Mouse (Mus musculus): ENCODE results near the gene Mst1r. TPM values are rescaled to one million over a fixed set of nuclear protein-coding genes. Genes with fewer than 3 reads are reported as not detected.

Gene Mst1r
- total RNA-seq, 2 experiments from 2014 or later = 0.81 to 2.6 TPM

DNA sequence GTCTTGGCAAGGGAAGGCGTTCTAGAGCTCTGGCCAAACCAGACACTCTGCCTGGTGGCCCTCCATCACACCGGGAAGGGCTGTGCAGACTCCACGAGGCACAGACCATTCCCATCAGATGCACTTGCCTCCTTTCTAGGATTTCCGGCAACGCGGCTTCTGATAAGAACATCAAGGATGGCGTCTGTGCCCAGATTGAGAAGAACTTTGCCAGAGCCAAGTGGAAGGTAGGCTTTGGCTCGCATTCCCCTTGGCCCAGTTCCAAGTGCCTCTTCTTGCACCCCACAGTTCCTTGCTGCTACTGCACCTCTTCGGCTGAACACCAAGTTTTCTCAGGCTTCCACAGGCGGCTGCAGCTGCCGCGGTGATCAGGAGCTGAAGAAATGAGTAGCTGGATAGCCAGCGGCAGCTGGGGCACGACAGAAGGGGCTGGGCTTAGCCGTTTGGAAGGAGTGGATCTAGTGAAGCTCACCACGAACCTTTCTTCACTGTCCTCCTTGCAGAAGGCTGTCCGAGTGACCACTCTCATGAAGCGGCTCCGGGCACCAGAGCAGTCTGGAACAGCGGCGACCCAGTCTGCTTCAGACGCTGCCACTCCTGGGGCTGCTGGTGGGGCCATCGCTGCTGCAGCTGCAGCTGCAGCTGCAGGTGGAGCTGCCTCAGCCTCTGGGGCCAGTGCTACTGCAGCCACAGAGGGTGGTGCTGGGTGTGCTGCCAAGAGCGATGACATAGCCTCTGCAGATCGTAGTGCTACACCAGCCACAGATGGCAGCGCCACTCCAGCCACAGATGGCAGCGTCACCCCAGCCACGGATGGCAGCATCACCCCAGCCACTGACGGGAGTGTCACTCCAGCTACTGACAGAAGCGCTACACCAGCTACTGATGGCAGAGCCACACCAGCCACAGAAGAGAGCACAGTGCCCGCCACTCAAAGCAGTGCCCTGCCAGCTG is 40.8 kb downstream of the Mst1r start:
- no peak for DNase-seq (ENCODE audit: low spot score in 2 of 2)
- intact Hi-C loops (cut with DNase I) = no loop called here

DNA sequence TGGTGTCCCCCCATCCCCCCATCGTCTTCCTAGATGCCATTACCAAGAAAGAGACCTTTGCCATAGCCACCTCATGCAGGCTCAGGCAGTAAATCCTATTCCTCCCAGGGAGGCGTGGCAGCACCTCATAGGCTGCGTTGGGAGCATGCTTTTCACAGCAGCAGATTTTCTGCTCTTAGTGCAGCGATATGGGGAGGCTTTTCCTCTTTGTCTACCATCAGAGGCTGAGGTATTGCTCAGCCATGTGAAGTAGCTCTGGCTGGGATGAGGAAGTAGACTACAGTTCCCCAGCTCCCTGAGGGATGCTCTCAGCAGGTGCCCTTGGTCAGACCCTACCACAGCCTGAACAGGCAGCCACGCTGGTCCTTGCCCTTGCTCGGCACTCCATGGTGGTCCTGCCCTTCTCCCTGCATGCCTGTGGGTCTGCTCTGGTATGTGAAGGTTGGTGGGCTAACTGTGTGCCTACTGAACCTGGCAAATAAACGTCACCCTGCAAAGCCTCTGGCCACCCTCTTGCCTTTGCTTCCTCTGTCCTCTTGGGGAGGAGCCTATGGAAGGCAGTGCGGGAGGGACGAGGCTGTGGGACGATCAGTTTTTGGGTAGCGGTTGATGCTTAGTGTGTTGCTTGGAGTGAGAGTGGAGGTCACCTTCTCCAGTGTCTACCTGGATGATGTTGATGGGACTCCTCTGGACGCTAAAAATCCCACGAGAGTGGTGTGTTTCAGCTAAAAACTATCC is 42.7 kb downstream of the Mst1r start:
- intact Hi-C loops (cut with DNase I) = no loop called here
- DNase-seq (ENCODE audit: low spot score in 2 of 2) = no peak

DNA sequence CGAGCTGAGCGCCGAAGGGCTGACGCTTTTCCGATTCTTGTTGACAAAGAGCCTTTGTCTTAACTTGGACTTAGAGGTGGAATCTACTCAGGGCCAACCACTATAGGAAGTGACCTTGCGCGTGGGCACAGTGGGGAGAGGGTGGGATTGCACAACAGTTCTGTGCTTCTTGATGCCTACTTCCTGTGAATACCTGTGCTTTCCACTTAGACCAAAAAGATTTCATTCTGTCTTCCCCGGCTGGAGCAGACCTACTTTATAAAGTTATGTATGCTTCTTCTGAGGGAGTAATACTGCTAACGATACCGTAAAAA is 43.2 kb downstream of the Mst1r start, which contains the start of gene Traip:
TSS of gene Traip (plus strand) at position 215 of the 314 bp plus-strand sequence.
- intact Hi-C loops (cut with DNase I) = no loop called here
- no peak for DNase-seq (ENCODE audit: low spot score in 2 of 2)

DNA sequence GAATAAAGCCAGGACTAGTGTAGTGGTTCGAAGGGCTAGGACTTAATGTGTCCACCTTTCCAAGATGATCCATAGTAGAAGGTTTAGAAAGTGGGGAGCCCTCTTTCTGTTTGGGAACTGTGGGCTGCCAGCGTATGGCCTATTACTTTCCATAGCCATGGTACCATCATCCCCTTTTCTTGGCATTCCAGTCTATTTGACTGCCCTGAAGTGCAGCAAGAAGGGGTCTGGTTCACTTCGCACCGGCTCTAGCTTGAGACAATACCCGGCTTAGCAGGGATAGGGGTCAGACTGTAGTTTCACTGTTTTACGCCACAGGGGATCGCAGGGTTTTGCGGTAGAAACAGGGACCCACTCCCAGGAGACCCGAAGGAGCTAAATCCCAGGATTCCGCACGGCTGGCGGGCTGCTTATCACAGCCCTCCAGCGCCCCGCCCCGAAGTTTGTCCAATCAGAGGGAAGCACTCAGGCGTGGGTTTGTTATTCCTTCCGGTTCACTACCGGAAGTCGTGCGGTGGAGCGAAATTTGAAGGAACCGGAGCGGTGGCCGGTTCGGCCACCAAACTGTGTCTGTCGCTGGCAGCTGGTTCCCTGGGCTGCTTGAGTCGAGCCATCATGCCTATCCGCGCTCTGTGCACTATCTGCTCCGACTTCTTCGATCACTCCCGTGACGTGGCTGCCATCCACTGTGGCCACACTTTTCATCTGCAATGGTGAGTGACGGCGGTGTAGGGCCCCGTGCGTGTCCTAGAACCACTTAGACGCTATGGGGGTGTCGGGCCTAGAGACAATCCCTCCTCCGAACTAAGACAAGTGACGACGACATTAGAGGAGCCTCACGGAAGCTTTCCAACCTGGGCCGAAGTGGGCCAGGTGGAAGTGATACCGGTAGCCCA is 44.0 kb downstream of the Mst1r start:
- peak; percentile 88 to 90 for DNase-seq (ENCODE audit: low spot score in 2 of 2)
- intact Hi-C loops (cut with DNase I) = no loop called here

DNA sequence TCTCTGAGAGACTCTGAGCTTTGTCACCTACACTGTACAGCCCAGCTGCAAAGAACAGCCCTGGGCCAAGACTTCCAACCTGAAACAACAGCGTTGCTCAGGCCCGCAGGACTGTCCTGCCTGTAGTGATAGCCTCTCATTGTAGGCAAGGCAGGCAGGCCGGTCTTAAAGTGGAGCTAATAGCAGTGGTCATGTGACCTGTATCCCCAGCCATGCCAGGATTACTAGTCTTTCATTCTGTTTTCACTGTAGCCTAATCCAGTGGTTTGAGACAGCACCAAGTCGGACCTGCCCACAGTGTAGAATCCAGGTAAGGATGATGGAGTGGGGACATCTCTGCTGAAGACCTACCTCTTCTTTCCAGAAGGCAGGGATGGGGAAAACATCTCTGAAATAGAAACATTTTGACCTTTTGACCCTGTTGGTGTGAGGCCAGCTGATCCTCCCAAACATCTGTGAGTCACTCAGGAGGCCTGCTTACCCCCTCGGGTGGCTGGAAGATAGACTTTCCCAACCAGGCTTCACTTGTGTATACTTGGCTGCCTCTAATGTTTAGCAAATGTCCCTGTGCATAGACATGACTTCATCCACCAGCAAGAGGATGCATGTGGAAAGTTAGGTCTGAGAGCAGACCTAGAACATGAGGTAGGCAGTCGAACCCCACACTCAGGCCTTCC is 49.1 kb downstream of the Mst1r start:
- no peak for DNase-seq (ENCODE audit: low spot score in 2 of 2)
- intact Hi-C loops (cut with DNase I) = no loop called here

DNA sequence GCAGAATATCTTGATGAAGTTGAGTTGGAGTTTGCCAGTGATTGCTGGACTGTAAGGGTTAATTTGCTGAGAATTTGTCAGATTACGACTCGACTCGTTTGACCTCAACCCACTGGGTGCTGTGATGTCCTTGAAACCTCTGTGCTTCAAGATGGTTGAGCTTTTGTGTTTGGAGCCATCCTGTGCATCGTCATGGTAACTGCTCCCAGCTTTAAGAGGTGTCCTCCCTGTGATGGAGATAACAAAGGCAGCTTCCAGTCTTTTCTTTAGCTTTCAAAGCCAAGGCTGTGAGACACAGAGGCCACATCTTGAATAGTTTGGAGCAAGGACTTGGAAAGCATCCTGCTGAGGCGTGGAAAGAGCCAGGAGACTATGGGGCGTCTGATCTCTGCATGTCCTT is 50.5 kb downstream of the Mst1r start:
- no peak for DNase-seq (ENCODE audit: low spot score in 2 of 2)
- intact Hi-C loops (cut with DNase I) = no loop called here

DNA sequence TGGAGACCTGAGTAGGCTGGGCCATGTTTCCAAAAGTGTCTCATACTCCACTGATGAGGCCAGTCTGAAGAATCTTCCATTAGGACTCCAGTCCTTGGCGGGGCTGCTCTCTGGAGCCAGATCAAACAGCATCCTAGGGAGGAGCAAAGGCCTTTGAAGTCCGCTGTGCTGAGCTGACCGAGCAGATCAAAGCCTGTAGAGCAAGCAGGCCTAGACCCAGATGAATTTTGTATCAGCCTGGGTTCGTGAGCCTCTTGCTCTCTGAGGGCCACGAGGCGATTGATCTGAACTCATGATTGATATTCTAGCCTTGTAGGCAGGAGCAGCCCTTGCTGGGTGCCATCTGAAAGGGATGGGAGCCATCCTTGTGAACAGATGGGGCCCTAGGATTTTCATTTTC is 53.2 kb downstream of the Mst1r start:
- no peak for DNase-seq (ENCODE audit: low spot score in 2 of 2)
- intact Hi-C loops (cut with DNase I) = loop anchor here (5.0 kb wide), 2 partner anchors 92 to 107 kb away; partner anchors contain the start of gene Amigo3

DNA sequence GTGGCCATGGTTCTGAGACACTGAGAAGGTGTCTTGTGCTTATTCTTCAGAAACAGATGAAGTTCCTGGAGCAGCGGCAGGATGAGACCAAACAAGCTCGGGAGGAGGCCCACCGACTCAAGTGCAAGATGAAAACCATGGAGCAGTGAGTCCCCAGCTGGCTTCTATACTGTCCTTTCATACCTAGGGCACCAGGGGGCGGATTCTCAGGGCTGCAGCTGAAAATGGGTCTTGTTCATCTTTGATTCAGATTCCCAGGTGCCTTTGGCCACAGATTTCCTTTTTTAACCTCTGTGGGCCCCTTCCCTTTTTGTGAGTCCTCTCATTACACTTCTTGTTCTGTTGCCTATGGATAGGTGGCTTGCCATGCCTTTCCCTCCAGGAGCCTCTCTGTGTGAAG is 54.3 kb downstream of the Mst1r start:
- no peak for DNase-seq (ENCODE audit: low spot score in 2 of 2)
- intact Hi-C loops (cut with DNase I) = loop anchor here (5.0 kb wide), 2 partner anchors 91 to 106 kb away; partner anchors contain the start of gene Amigo3

DNA sequence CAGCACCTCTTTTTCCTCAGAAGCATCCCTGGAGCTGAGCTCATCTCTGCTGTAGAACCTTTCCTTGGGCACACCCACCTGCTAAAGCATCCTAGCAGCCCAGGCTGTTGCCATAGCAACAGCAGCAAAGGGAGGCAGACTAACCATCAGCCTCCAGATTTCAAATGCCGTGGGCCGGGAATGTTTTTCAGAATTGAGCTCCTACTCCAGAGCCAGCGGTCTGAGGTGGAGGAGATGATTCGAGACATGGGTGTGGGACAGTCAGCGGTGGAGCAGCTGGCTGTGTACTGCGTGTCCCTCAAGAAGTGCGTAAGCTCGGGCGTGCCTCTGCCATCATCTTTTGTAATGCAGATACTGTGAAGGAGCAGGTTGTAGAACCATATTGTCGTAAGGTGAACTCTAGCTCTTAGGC is 54.7 kb downstream of the Mst1r start:
- intact Hi-C loops (cut with DNase I) = loop anchor here (5.0 kb wide), 2 partner anchors 91 to 106 kb away; partner anchors contain the start of gene Amigo3

DNA sequence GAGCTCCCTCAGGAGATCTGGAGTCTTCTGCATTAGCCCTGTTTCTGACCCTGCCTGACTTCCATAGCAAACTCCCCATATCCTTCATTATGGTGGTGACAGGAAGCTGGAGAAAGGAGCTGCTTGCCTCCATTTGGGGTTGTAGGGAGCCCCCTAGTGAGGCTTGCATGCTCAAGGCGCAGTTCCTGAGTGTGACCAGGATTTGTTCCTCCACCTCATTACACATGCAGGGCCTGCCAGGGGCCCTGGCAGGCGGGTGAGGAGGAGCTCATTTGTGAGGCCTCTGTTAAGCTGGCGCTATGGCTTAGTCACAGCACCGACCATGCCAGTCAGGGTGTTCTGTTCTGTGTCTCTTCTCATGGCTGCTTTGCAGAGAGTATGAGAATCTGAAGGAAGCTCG is 55.2 kb downstream of the Mst1r start:
- DNase-seq (ENCODE audit: low spot score in 2 of 2) = peak; percentile 69 to 72

More for the DNA sequence above, 54.7 kb downstream of the Mst1r start:
- peak; percentile 85 to 86 for DNase-seq (ENCODE audit: low spot score in 2 of 2)

DNA sequence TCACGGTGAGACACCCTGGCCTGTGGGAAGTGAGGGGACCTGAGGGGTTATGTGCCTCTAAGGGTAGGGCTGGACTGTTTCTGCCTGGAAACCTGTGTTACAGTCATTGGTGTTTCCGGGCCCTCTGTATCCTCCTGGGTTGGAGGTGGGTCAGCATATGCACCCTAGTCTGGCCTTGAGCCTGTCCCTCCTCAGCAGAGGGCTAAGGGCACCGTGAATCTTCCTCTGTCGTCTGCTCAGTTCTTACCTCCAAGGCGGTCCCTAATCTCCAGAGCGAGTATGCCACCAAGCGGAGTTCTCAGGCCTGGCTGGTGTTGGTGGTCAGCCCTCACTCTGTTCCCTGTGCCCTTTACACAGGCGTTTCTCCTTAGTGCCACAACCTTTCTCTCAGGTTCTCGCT is 56.2 kb downstream of the Mst1r start:
- intact Hi-C loops (cut with DNase I) = loop anchor here (1.0 to 5.0 kb wide), 4 partner anchors 23 to 104 kb away; partner anchors contain the start of gene Amigo3
- no peak for DNase-seq (ENCODE audit: low spot score in 2 of 2)

More for the DNA sequence above, 55.2 kb downstream of the Mst1r start:
- intact Hi-C loops (cut with DNase I) = loop anchor here (1.0 to 5.0 kb wide), 3 partner anchors 58 to 105 kb away; partner anchors contain the start of gene Amigo3

DNA sequence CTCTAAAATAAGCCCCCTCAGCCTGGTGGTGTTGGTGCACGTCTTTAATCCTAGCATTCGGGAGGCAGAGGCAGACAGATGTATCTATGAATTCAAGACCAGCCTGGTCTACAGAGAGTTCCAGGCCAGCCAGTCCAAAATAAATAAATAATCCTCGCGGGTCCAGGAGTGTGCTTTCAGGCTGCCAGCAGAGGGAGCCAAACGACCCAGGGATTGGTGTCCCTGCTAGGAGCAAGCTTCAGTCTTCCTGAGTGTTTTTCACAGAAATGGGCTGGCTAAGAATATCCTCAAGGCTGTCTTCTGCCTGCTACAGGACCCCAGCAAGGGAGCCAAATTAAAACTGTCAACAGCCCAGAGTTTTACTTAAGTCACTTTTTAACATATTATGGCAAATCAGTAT is 57.0 kb downstream of the Mst1r start:
- DNase-seq (ENCODE audit: low spot score in 2 of 2) = peak; percentile 57 to 69
- intact Hi-C loops (cut with DNase I) = loop anchor here (1.0 to 5.0 kb wide), 3 partner anchors 23 to 104 kb away; partner anchors contain the start of gene Amigo3

DNA sequence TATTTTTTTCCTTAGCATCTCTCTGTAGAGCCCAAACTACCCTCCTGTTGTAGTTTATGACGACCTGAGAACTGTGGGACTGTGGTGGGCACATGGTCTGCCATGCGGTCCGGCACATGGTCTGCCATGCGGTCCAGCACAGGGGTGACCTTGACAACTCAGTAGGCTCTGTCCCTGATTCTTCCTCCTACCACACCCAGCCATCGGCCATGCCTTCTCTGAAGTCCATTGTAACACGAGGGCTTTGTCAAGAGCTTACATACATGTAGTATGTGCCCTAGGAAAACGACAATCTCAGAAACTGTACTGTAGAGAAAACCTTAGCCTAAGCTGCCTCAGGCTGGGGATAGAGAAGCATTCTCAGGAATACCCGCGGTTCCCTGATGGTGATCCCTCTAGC is 58.0 kb downstream of the Mst1r start:
- DNase-seq (ENCODE audit: low spot score in 2 of 2) = no peak
- intact Hi-C loops (cut with DNase I) = loop anchor here (5.0 kb wide), 2 partner anchors 88 to 103 kb away; partner anchors contain the start of gene Amigo3

DNA sequence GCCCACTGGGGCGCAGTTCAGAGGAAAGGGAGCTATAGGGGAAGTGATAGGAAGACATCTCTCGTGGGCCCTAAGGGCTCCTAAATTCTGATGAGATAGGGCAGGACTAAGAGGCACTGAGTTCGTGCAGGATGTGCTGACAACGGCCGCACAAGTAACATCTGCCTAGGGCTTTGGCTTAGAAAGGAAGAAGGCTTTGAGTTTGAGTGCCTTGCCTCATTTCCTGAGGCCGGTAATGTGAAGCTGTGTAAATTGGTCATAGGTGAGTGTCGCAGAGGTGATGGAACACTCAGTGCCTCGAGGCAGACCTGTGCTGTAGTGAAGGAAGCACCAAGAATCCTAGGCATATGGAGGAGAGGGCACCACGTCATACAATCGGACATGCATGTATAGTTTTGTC is 60.0 kb downstream of the Mst1r start:
- intact Hi-C loops (cut with DNase I) = no loop called here
- no peak for DNase-seq (ENCODE audit: low spot score in 2 of 2)

DNA sequence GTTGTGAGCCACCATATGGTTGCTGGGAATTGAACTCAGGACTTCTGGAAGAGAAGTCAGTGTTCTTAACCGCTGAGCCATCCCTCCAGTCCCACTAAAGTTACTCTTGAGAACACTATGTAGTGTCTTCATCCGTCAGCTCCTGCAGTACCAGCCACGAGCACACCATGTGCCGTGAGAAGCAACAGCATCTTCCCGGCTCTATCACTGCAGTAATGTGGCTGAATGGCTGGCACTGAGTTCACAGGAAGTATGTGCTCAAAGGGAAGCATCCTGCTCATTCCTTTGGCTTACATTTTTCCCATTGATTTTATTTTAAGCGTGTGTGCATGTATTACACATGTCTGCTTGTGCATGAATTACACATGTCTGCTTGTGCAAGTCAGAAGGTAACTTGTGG is 60.8 kb downstream of the Mst1r start:
- no peak for DNase-seq (ENCODE audit: low spot score in 2 of 2)
- intact Hi-C loops (cut with DNase I) = no loop called here

DNA sequence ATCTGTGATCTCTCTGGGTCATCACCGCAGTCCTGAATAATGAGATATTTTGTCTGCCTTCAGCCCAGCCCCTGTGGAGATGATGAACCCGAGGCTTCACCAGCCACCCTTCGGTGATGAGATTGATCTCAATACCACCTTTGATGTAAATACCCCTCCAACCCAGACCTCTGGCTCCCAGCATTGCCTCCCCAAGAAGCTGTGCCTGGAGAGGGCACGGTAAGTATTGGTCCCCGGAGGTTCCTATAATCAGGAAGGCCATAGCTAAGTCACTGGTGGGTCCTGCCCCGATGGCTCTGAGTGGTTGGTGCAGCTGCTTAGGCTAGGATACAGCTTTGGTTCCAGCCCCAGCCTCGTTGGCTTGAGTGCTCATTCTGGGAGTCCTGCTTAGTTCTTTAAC is 61.9 kb downstream of the Mst1r start:
- intact Hi-C loops (cut with DNase I) = no loop called here
- DNase-seq (ENCODE audit: low spot score in 2 of 2) = no peak
